Mouse (Mus musculus) liver (tissue): Measurements from ENCODE around the gene Oprm1.
"Not testable (repeated sequence)": the region's sequence is repeated elsewhere in the genome, so short reads cannot be mapped to it uniquely, and the experiment has no call there.

Experiments used
- DNase-seq: peaks from one replicate; pipeline ENCODE4 v3.0.0-alpha.2; 2020; ENCODE audit warnings: mixed read lengths

The Oprm1 gene

GRCm38 (mm10) chr10:6980236-6980635, 221.9 kb downstream of the Oprm1 start:
- DNase-seq = no peak

GRCm38 (mm10) chr10:6982751-6983151, 224.4 kb downstream of the Oprm1 start:
- DNase-seq = no peak

GRCm38 (mm10) chr10:6983431-6983830, 225.1 kb downstream of the Oprm1 start:
- DNase-seq = no peak

GRCm38 (mm10) chr10:6986246-6986645, 227.9 kb downstream of the Oprm1 start:
- DNase-seq = no peak

GRCm38 (mm10) chr10:6987399-6988098, 229.2 kb downstream of the Oprm1 start:
- no peak for DNase-seq

- DNase-seq = no peak
Observed at GRCm38 (mm10) chr10:6988555-6988954, 230.2 kb downstream of the Oprm1 start.

GRCm38 (mm10) chr10:6996895-6997294, 238.6 kb downstream of the Oprm1 start:
- DNase-seq = no peak

- no peak for DNase-seq
Observed at GRCm38 (mm10) chr10:6998576-6999250, 240.4 kb downstream of the Oprm1 start.

GRCm38 (mm10) chr10:6999355-6999754, 241.0 kb downstream of the Oprm1 start:
- DNase-seq = no peak

- not testable (repeated sequence) for DNase-seq
Observed at GRCm38 (mm10) chr10:7003898-7004297, 245.6 kb downstream of the Oprm1 start.

- no peak for DNase-seq
Observed at GRCm38 (mm10) chr10:7004980-7005538, 246.8 kb downstream of the Oprm1 start.

- DNase-seq = no peak
Observed at GRCm38 (mm10) chr10:7010543-7010942, 252.2 kb downstream of the Oprm1 start.

GRCm38 (mm10) chr10:7015199-7015598, 256.9 kb downstream of the Oprm1 start:
- DNase-seq = no peak

GRCm38 (mm10) chr10:7019781-7020386, 261.6 kb downstream of the Oprm1 start:
- no peak for DNase-seq

GRCm38 (mm10) chr10:7020551-7020950, 262.2 kb downstream of the Oprm1 start:
- DNase-seq = no peak

- DNase-seq = no peak
Observed at GRCm38 (mm10) chr10:7025028-7025427, 266.7 kb downstream of the Oprm1 start.

- DNase-seq = no peak
Observed at GRCm38 (mm10) chr10:7033459-7033858, 275.2 kb downstream of the Oprm1 start.

GRCm38 (mm10) chr10:7035547-7035946, 277.2 kb downstream of the Oprm1 start:
- no peak for DNase-seq

GRCm38 (mm10) chr10:7037194-7037593, 278.9 kb downstream of the Oprm1 start:
- DNase-seq = no peak

GRCm38 (mm10) chr10:7041032-7041431, 282.7 kb downstream of the Oprm1 start:
- no peak for DNase-seq

- no peak for DNase-seq
Observed at GRCm38 (mm10) chr10:7043896-7044295, 285.6 kb downstream of the Oprm1 start.

- peak; percentile 11 for DNase-seq
Observed at GRCm38 (mm10) chr10:7047288-7047918, 289.1 kb downstream of the Oprm1 start.

- no peak for DNase-seq
Observed at GRCm38 (mm10) chr10:7047919-7048291, 289.6 kb downstream of the Oprm1 start.
